Mouse (Mus musculus) CH12.LX (cell line): ENCODE measurements around the gene Gm5447.

ENCODE experiments used
- CTCF ChIP-seq, 2 experiments: IDR thresholded peaks in 1 of 2; conservative IDR thresholded peaks in 1 of 2; 2 replicates each; pipeline ENCODE4 v1.5.1; 2011 to 2012; ENCODE audit warnings: low read depth in 2 of 2, low read length in 2 of 2, improper control_type of control experiment in 1 of 2, inconsistent platforms in 1 of 2, mild to moderate bottlenecking in 1 of 2, moderate library complexity in 1 of 2
- E2F4 ChIP-seq: IDR thresholded peaks from 2 replicates; pipeline ENCODE4 v1.6.1; 2011; ENCODE audit warnings: low read depth, low read length, improper control_type of control experiment; ENCODE audit not compliant: insufficient replicate concordance
- EP300 ChIP-seq: IDR thresholded peaks from 2 replicates; pipeline ENCODE4 v1.6.1; 2011; ENCODE audit warnings: low read length, improper control_type of control experiment
- KAT2A ChIP-seq: IDR thresholded peaks from 2 replicates; pipeline ENCODE4 v1.6.1; 2012; ENCODE audit warnings: low read length, improper control_type of control experiment, inconsistent platforms; ENCODE audit not compliant: insufficient replicate concordance
- MEF2A ChIP-seq: IDR thresholded peaks from 2 replicates; pipeline ENCODE4 v1.6.1; 2014; ENCODE audit warnings: low read depth, mild to moderate bottlenecking, inconsistent platforms, low read length, improper control_type of control experiment, borderline replicate concordance
- MXI1 ChIP-seq: IDR thresholded peaks from 2 replicates; pipeline ENCODE4 v1.6.1; 2011; ENCODE audit warnings: mild to moderate bottlenecking, low read depth, low read length, improper control_type of control experiment
- POLR2A ChIP-seq: IDR thresholded peaks from 2 replicates; pipeline ENCODE4 v1.6.1; 2011; ENCODE audit warnings: low read depth, mild to moderate bottlenecking, improper control_type of control experiment, low read length
- USF1 ChIP-seq: IDR thresholded peaks from 2 replicates; pipeline ENCODE4 v1.6.1; 2014; ENCODE audit warnings: low read depth, mild to moderate bottlenecking, inconsistent platforms, low read length, improper control_type of control experiment
- ZKSCAN1 ChIP-seq: IDR thresholded peaks from 2 replicates; pipeline ENCODE4 v1.6.1; 2012; ENCODE audit warnings: low read depth, inconsistent platforms, low read length, improper control_type of control experiment, borderline replicate concordance

DNA sequence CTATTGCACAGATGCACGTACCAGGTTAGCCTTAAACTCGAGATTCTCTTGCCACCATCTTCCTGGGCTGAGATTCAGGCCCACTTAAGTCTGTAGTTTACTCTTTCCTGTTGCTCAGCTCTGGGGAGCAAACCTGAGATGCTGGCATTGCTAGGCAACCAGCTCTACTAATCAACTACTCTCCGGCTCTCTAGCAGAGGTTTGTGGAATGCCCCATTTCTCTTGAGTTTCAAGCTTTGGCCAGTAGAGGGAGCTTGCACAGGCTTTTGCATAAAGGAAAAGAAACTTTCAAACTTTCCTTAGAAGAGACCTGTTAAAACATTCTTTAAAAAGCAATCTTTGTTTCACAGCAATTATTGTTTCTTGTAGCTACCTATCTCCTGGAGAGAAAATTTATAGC, 19.8 kb downstream of the Gm5447 start:
- TF ChIP-seq USF1 (no peak), POLR2A (no peak), CTCF (conservative IDR thresholded peaks at IDR 0.05 in 1 of 2, IDR thresholded peaks at IDR 0.05 in 1 of 2; ENCODE audit: low read depth in 2 of 2, low read length in 2 of 2) (peak; percentile 75 to 82), MEF2A (no peak), EP300 (no peak), KAT2A (no peak), ZKSCAN1 (no peak), E2F4 (no peak), MXI1 (no peak)
